Mouse (Mus musculus) C2C12 (cell line): Measurements from ENCODE around the gene Pla2g2f. TPM values are rescaled to one million over a fixed set of nuclear protein-coding genes. Genes with fewer than 3 reads are reported as not detected.

Experiments
- H3K27me3 ChIP-seq: one replicate; pipeline ENCODE4 v1.6.1; 2011; ENCODE audit not compliant: control insufficient read depth, insufficient read depth, insufficient read length
- H3K36me3 ChIP-seq: one replicate; pipeline ENCODE4 v1.6.1; 2011; ENCODE audit not compliant: control insufficient read depth, insufficient read depth
- H3K4me3 ChIP-seq: one replicate; pipeline ENCODE4 v1.5.1; 2011; ENCODE audit warnings: mild to moderate bottlenecking, control low read depth; ENCODE audit not compliant: poor library complexity, insufficient read depth, severe bottlenecking
- H3K79me2 ChIP-seq: one replicate; pipeline ENCODE4 v1.6.1; 2011; ENCODE audit not compliant: control insufficient read depth, insufficient read depth
- H3K79me3 ChIP-seq: one replicate; pipeline ENCODE4 v1.6.1; 2011; ENCODE audit warnings: low read depth, control low read depth
- H3ac ChIP-seq: one replicate; pipeline ENCODE3; 2011; ENCODE audit warnings: low read depth; ENCODE audit not compliant: control insufficient read depth, insufficient read length
- CEBPB ChIP-seq: IDR thresholded peaks from one replicate; pipeline ENCODE4 v1.6.1; 2011; ENCODE audit warnings: low read depth, mild to moderate bottlenecking, control low read depth, moderate library complexity
- CTCF ChIP-seq: IDR thresholded peaks from one replicate; pipeline ENCODE4 v1.5.1; 2011; ENCODE audit not compliant: control insufficient read depth, insufficient read depth, insufficient read length
- FOSL1 ChIP-seq: IDR thresholded peaks from one replicate; pipeline ENCODE4 v1.8.0; 2011; ENCODE audit warnings: mild to moderate bottlenecking, low read length; ENCODE audit not compliant: poor library complexity, insufficient read depth, severe bottlenecking
- MAX ChIP-seq: IDR thresholded peaks from one replicate; pipeline ENCODE4 v1.6.1; 2011; ENCODE audit warnings: mild to moderate bottlenecking, control low read depth
- MYOD1 ChIP-seq: IDR thresholded peaks from one replicate; pipeline ENCODE4 v1.6.1; 2011; ENCODE audit warnings: low read depth; ENCODE audit not compliant: control insufficient read depth, insufficient read length
- MYOG ChIP-seq: IDR thresholded peaks from one replicate; pipeline ENCODE4 v1.6.1; 2011; ENCODE audit not compliant: control insufficient read depth, insufficient read length; ENCODE audit errors: extremely low read depth
- USF1 ChIP-seq: IDR thresholded peaks from one replicate; pipeline ENCODE4 v1.6.1; 2011; ENCODE audit warnings: low read depth, mild to moderate bottlenecking, control low read depth, moderate library complexity
- polyA plus RNA-seq: library from polyadenylated mRNA; unstranded; fragments of >200 nt; fragmentation: generic; extraction: Trizol; gene quantifications from one replicate; pipeline ENCODE4 v1.2.1, GENCODE M21; 2012; ENCODE audit warnings: missing spikeins

The Pla2g2f gene
- polyA plus RNA-seq, 1 experiment = not detected

DNA sequence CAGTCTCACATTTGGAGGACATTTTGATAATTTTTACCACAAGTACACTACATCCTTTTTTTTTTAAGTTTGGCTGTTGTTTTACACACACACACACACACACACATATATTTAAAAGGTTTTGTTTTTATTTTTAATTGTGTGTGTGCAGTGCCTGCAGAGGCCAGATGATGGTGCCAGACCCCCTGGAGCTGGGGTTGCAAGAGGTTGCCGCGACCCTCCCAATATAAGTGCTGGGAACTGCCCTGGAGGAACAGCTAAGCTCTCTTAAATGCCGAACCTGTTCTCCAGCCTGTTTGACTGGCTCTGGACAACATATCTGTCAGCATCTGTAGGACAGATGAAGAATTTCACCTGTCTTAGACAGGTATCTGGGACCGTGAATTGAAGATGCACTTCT is 53.3 kb downstream of the Pla2g2f start:
- Histone ChIP-seq H3K4me3 (no peak overlapping the region), H3K79me2 (no peaks in the 10 kb centered on the region), H3K36me3 (no peaks in the 10 kb centered on the region), H3ac (no peak overlapping the region), H3K79me3 (no peaks in the 10 kb centered on the region), H3K27me3 (peaks cover 20% of the 10 kb centered on the region)
- TF ChIP-seq MYOD1 = no peak
- no peak for TF ChIP-seq CEBPB
- TF ChIP-seq CTCF = no peak
- no peak for TF ChIP-seq FOSL1
- TF ChIP-seq MAX = no peak
- no peak for TF ChIP-seq USF1
- no peak for TF ChIP-seq MYOG

GRCm38 (mm10) chr4:138703591-138703990 is 53.8 kb downstream of the Pla2g2f start:
- Histone ChIP-seq H3K27me3 (peaks cover 20% of the 10 kb centered on the region), H3K79me3 (no peaks in the 10 kb centered on the region), H3K79me2 (no peaks in the 10 kb centered on the region), H3K4me3 (no peak overlapping the region), H3K36me3 (no peaks in the 10 kb centered on the region), H3ac (no peak overlapping the region)
- no peak for TF ChIP-seq MYOG
- no peak for TF ChIP-seq CTCF
- no peak for TF ChIP-seq MAX
- TF ChIP-seq USF1 = no peak
- no peak for TF ChIP-seq MYOD1
- no peak for TF ChIP-seq FOSL1
- TF ChIP-seq CEBPB = no peak

- no peak for TF ChIP-seq FOSL1
- TF ChIP-seq CEBPB = no peak
- TF ChIP-seq MAX = no peak
- TF ChIP-seq MYOD1 = no peak
- TF ChIP-seq MYOG = no peak
- TF ChIP-seq CTCF = no peak
- no peak for TF ChIP-seq USF1
- Histone ChIP-seq H3ac (no peak overlapping the region), H3K27me3 (peaks cover 12% of the 10 kb centered on the region), H3K36me3 (no peaks in the 10 kb centered on the region), H3K79me2 (no peaks in the 10 kb centered on the region), H3K4me3 (no peak overlapping the region), H3K79me3 (no peaks in the 10 kb centered on the region)
Measured at GRCm38 (mm10) chr4:138702528-138702927, 54.9 kb downstream of the Pla2g2f start.

DNA sequence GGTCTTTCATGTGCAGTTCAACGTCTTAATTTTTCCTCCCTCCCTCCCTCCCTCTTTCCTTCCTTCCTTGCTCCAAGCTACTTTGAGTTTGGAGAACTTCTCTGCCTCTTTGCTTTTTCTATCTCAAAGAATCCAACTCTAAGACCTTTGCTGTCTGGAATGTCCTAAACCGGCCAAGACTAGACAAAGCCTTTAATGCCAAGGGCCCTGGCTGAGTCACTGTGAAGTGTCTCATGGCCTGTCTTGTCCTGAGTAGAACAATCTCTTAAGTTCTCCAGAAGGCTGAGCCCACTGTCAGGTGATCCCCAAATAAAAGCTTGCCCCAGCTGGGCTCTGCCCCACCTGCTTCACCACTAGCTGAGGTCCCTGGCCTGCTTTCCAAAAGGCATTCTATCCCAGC is 55.4 kb downstream of the Pla2g2f start:
- Histone ChIP-seq H3K79me3 (no peaks in the 10 kb centered on the region), H3K79me2 (no peaks in the 10 kb centered on the region), H3K36me3 (no peaks in the 10 kb centered on the region), H3K27me3 (peaks cover 12% of the 10 kb centered on the region), H3K4me3 (no peak overlapping the region), H3ac (no peak overlapping the region)
- no peak for TF ChIP-seq MAX
- TF ChIP-seq CEBPB = no peak
- no peak for TF ChIP-seq FOSL1
- no peak for TF ChIP-seq MYOD1
- TF ChIP-seq MYOG = no peak
- no peak for TF ChIP-seq USF1

DNA sequence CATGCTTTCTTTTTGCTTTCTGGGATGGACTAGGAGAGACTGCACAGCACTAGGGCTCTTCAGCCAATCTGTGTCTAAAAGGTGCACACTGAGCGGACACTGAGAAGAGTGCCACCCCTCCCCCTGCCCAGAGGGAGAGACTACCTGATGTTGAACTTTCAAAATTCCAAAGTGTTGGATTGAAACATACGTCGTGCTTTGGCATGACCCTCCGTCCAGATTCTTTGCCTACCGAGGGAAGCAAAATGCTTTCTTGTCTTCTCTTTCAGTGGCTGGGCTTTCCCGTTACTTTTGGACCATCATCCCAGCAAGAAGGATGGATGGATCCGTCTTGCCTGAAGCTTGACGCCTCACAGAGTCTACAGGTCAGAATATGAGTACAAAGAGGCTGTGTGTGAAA is 56.3 kb downstream of the Pla2g2f start:
- TF ChIP-seq MYOG = no peak
- no peak for TF ChIP-seq CEBPB
- no peak for TF ChIP-seq MAX
- TF ChIP-seq MYOD1 = no peak
- no peak for TF ChIP-seq FOSL1
- TF ChIP-seq CTCF = no peak
- no peak for TF ChIP-seq USF1
- Histone ChIP-seq H3K4me3 (no peak overlapping the region), H3ac (no peak overlapping the region), H3K79me3 (no peaks in the 10 kb centered on the region), H3K79me2 (no peaks in the 10 kb centered on the region), H3K27me3 (peaks cover 14% of the 10 kb centered on the region), H3K36me3 (no peaks in the 10 kb centered on the region)

Other genes starting within 250 kb of the Pla2g2f start
- gene Vwa5b1, start 121.7 kb downstream of the Pla2g2f start, polyA plus RNA-seq = not detected
- not detected for gene Pla2g2c, start 32.8 kb downstream of the Pla2g2f start, polyA plus RNA-seq
- not detected for gene Ubxn10, start 20.5 kb downstream of the Pla2g2f start, polyA plus RNA-seq
- not detected for gene Pla2g2d, start 18.1 kb upstream of the Pla2g2f start, polyA plus RNA-seq
- 0.06 TPM for gene Pla2g5, start 105.9 kb upstream of the Pla2g2f start, polyA plus RNA-seq
- not detected for gene Gm13030, start 116.3 kb upstream of the Pla2g2f start, polyA plus RNA-seq
- gene Pla2g2e, start 120.3 kb upstream of the Pla2g2f start, polyA plus RNA-seq = 2.5 TPM
- 9.2 TPM for gene Otud3, start 156.3 kb upstream of the Pla2g2f start, polyA plus RNA-seq
- gene Rnf186, start 209.5 kb upstream of the Pla2g2f start, polyA plus RNA-seq = not detected
- 1.8 TPM for gene Tmco4, start 215.3 kb upstream of the Pla2g2f start, polyA plus RNA-seq